Mouse (Mus musculus) NIH3T3 (cell line): ENCODE data around the gene Slc7a6os.

Source experiments
- DNase-seq: peaks from one replicate; pipeline ENCODE4 v3.0.0-alpha.2; 2012; ENCODE audit warnings: low read depth

The Slc7a6os gene

DNA sequence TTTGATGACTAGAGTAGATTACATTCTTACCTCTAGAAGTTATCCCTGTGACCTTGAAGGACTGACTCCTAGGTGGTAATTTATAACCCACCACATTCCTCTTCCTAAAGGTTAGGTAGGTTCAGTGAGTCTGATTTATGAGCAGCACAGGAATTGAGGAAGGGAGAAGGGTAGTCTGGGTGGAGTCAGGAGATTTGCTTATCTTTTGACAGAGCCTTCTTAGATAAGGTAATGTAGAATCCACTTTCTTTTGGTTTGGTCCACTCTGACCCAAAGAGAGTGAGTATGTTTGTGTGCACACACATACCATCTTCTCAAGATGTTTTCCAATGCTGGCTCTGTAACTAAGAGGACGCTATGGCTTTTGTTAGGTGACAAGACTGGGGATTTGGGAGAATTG is 33.1 kb downstream of the Slc7a6os start:
- no peak for DNase-seq

GRCm38 (mm10) chr8:106176891-106177290 is 33.8 kb downstream of the Slc7a6os start:
- no peak for DNase-seq

GRCm38 (mm10) chr8:106173566-106173965 is 37.2 kb downstream of the Slc7a6os start:
- DNase-seq: no peak

GRCm38 (mm10) chr8:106169934-106170480 is 40.7 kb downstream of the Slc7a6os start:
- peak; percentile 62 for DNase-seq

- peak; percentile 57 for DNase-seq
Measured at GRCm38 (mm10) chr8:106169017-106169933, 41.5 kb downstream of the Slc7a6os start.

GRCm38 (mm10) chr8:106168356-106169016 is 42.2 kb downstream of the Slc7a6os start, which contains the start of gene Slc7a6:
Gene Slc7a6 (plus strand): TSS chr8:106168857.
- peak; percentile 78 for DNase-seq

- DNase-seq: peak; percentile 89
Measured at GRCm38 (mm10) chr8:106165460-106165859, 45.3 kb downstream of the Slc7a6os start.

- no peak for DNase-seq
Measured at GRCm38 (mm10) chr8:106163251-106163650, 47.5 kb downstream of the Slc7a6os start.

- no peak for DNase-seq
Measured at GRCm38 (mm10) chr8:106159876-106160275, 50.9 kb downstream of the Slc7a6os start.

- DNase-seq: no peak
Measured at GRCm38 (mm10) chr8:106158381-106158780, 52.4 kb downstream of the Slc7a6os start.

DNA sequence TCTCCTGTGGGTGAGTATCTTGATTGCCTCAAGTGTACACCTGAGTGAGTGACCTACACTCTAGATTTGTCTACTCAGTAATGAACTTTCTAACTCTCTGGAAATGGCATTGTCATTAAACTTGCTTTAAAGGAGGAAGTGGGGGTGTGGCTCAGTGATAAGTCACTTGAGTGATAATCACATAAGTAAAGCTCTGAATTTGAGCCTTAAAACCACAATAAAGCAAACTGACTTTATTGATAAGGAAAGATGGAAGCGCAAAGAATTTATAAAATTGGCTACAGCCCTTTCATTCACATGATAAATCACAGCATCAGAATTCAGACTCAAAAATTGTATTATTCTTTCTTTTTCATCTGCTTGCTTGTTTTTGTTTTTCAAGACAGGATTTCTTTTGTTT is 53.3 kb downstream of the Slc7a6os start:
- DNase-seq: no peak

DNA sequence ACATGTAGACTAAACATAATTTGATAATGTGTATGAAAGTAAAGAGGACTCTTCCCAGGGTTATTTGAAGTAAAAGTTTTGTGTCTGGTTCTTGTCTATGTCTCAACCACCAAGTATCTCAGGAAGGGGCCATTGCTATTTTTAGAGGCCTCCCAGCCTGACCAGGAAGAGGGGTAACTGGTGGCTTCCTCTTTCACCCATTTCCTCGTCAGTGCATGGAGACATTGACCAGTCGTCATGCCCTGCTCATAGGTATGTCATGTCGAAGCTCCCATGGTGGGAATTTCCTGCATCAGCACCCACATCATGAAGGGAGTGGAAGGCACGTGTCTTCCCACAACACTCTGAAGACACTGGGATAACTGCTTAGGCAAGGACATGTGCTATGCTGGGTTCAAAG is 57.9 kb downstream of the Slc7a6os start:
- DNase-seq: no peak

- DNase-seq: peak; percentile 51
Measured at GRCm38 (mm10) chr8:106151041-106151440, 59.7 kb downstream of the Slc7a6os start.
